13 mouse cellular contexts compared by ENCODE assay signal in genomic region chr7:117922270-117922669, GRCm38 (mm10).
DNase-seq lines count a peak whose midpoint lies in the region.
"Had no signal": no experiment of that assay in that cellular context is flagged by ENCODE, and none has a peak within 500 bp of the region (broad histone marks: within the 10 kb centered on the region; RNA-seq: fewer than 3 reads in every experiment).

No protein-coding gene starts in this region.

- peak; percentile 67 to 72 for DNase-seq in frontal cortex, adult 2 months (ENCODE audit: extremely low spot score in 1 of 2, low spot score in 1 of 2)
- peak; percentile 17 to 30 for DNase-seq in frontal cortex, postnatal 25 days (ENCODE audit: low spot score in 2 of 2)
- DNase-seq in left cerebral cortex, adult 18-20 months (ENCODE audit: low spot score in 2 of 2): peak; percentile 42 to 56
- peak; percentile 55 to 74 for DNase-seq in right cerebral cortex, postnatal 10 days (ENCODE audit: low spot score in 2 of 2)
- DNase-seq in kidney, postnatal 25 days: no peak
- no peak for DNase-seq in embryo, embryonic 10.5 days (ENCODE audit: low spot score)
- no peak for DNase-seq in kidney, postnatal 4 days
- DNase-seq: adrenal gland, adult 2 months; cerebellum, postnatal 14 days; kidney, adult 11 months; lung, embryonic 14.5 days; retina, postnatal 1 day; thymus, postnatal 36 days had no signal

Comparison
In these comparisons a context has a peak if more than half of its experiments do, and no peak if none do; other contexts are left out.
1. DNase-seq: peak in frontal cortex, adult 2 months (2 of 2), frontal cortex, postnatal 25 days (2 of 2), left cerebral cortex, adult 18-20 months (2 of 2) and right cerebral cortex, postnatal 10 days (2 of 2); none in kidney, postnatal 25 days (0 of 2), embryo, embryonic 10.5 days (single experiment) and kidney, postnatal 4 days (0 of 2).